Mouse (Mus musculus): ENCODE measurements around the gene Pcsk7. TPM values are rescaled to one million over a fixed set of nuclear protein-coding genes. Genes with fewer than 3 reads are reported as not detected.

Gene Pcsk7
- polyA plus RNA-seq, 1 experiment = 40.3 TPM

DNA sequence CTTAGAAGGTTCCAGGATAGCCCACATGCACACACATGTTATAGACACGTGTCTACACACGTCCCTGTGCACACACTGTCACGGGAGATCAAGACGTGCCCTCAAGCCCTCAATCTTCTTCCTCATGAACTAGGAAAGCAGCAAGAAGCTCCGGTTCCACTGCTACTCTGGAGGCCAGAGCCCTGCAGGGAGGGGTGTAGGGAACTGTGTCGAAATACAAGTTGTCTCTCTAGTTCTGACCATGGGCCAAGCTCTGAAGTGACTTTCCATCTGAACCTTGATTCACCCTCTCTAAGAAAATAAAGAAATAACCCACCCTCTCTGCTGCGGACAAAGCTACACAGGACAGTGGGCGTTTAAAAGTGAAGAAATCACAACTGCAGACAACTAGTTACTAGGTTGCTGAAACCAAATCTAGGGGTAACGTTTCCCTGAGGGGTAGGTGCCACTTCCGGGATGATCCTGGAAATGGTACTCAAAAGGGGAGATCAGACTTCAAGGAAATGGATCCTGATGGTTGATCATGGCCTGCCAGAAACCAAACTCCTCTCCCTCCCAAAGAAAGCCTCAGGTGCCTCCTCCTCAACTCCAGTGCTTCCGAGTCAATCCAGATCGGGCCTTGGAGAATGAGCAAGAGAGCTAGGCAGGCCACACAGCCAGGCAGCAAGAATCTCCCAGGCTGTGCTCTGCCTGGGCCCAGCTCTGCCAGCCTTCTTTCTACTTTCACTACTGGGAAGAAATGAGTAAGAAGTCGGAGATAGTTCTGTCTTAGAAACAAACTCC lies 47.4 kb downstream of the Pcsk7 start:
- TF ChIP-seq CTCF (IDR thresholded peaks at IDR 0.05; ENCODE audit: borderline replicate concordance, extremely low read depth, insufficient read depth, insufficient read length) (no peak), POLR2A (IDR thresholded peaks at IDR 0.05; ENCODE audit: borderline replicate concordance, extremely low read depth, insufficient read depth, insufficient read length, poor library complexity, severe bottlenecking) (no peak)

DNA sequence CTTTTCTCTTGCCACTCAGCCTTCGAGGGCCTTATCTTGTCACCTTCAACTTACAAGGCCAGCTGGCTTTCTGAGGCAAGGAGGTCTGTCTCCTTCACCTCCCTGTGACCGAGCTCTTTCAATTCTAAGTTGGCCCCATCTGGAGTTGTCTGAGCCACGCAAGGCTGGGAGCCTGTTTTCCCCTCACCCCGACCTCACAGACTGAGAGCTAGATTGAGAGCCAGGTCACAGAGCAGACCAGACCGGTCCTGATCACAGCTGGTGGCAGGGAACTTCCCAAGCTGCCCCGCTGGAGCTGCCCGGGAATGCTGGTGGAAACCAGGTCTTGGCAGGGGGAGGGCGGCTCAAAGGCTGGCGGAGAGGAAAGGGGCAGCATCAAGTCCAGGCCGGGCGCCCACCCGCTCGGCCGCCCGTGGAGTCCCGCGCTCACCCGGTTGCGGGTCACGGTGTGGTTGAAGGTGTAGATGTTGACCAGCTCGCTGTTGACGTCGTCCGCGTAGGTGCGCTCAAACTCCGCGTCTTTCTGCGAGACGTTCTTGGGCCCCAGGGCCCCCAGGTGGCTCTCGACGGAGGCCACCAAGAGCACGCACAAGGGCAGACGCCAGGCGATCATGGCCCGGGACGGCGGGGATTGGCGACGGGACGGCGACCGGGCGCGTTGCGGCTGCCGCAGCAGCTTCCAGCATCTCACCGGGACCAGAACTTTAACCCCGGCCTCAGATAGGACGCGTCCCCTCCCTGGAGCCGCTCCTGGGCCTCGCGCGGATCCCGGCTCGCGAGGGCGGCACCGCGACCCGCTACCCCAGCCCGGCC lies 48.2 kb downstream of the Pcsk7 start:
- TF ChIP-seq POLR2A (IDR thresholded peaks at IDR 0.05; ENCODE audit: borderline replicate concordance, extremely low read depth, insufficient read depth, insufficient read length, poor library complexity, severe bottlenecking) (no peak), CTCF (IDR thresholded peaks at IDR 0.05; ENCODE audit: borderline replicate concordance, extremely low read depth, insufficient read depth, insufficient read length) (no peak)

More for the DNA sequence above, 47.4 kb downstream of the Pcsk7 start:
- no peak for DNase-seq (ENCODE audit: low read depth)

DNA sequence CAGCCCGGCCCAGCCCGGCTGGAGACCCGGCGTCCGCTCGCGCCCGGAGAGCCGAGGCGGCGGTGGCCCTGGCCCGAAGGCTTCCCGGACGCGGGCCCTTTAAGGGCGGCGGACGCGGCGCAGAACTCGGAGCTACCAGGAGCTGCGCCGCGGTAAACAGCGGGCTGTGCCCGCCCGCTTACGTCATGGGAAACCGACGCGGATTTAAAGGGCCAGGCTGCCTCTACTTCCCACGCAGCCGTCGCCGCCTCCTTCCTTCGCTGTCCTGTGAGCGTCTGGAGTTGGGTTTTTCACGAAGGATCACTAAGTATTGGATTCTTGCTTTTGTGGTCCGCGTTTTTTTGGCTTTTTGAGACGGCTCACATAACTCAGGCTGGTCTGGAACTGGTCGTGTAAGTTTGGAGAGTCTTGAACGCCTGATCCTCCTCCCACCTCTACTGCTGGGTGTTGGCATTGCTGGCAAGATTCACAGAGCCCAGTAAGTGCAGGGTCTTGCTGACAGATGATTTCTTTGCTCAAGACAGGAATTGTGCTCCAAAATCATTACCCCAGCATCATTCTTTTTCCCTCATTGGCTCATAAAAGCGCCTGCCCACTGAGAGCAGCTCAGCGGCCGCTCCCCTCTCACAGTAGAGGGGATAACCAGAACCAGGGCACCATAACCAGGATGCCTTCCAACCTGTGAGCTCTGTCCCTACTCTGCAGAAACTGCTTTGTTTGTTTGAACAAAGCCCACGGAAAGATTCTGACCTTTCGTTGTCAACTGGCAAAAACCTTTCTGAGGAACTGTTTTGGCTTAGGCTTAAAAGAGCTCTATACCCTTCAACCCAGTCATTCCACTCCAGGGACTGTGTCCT lies 49.0 kb downstream of the Pcsk7 start, which contains the start of gene Sidt2:
Gene Sidt2 (minus strand): TSS at position 152 of the 857 bp plus-strand sequence.
- peak; percentile 96 for DNase-seq (ENCODE audit: low read depth)
- TF ChIP-seq POLR2A (IDR thresholded peaks at IDR 0.05; ENCODE audit: borderline replicate concordance, extremely low read depth, insufficient read depth, insufficient read length, poor library complexity, severe bottlenecking) (0 out of 2 replicates have a peak, but pooled peaks have one; percentile 29), CTCF (IDR thresholded peaks at IDR 0.05; ENCODE audit: borderline replicate concordance, extremely low read depth, insufficient read depth, insufficient read length) (no peak)

More for the DNA sequence above, 48.2 kb downstream of the Pcsk7 start:
- peak; percentile 59 for DNase-seq (ENCODE audit: low read depth)

DNA sequence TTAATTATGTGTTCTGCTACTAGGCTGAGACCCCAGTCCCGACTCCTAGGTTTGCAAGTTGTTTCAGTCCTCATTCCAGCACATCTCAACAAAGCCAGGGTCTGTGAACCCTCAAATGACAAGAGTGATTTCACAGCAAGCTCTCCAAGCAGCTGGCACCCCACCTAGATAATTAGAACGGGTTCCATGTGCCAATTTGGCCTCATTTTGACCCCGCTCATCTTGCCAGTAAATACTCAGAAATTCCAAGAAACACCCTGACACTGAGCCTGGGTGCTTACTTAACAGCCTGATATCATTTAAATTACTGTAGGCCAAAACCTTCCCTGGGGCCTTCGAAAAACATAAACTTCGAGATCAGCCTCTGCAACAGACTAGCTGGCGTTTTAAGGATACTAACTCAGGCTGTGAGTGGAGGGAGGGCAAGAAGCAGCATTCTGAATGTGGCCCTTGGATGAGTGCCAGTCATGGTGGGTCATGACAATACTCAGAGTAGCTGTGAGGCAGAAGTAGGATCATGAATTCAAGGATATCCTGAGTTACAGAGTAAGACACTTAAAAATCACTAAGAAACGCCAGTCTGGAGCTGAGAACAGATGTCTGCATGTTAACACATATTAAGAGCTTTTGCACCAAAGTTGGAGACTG lies 51.9 kb downstream of the Pcsk7 start:
- TF ChIP-seq CTCF (IDR thresholded peaks at IDR 0.05; ENCODE audit: borderline replicate concordance, extremely low read depth, insufficient read depth, insufficient read length) (no peak), POLR2A (IDR thresholded peaks at IDR 0.05; ENCODE audit: borderline replicate concordance, extremely low read depth, insufficient read depth, insufficient read length, poor library complexity, severe bottlenecking) (no peak)
- peak; percentile 49 for DNase-seq (ENCODE audit: low read depth)

DNA sequence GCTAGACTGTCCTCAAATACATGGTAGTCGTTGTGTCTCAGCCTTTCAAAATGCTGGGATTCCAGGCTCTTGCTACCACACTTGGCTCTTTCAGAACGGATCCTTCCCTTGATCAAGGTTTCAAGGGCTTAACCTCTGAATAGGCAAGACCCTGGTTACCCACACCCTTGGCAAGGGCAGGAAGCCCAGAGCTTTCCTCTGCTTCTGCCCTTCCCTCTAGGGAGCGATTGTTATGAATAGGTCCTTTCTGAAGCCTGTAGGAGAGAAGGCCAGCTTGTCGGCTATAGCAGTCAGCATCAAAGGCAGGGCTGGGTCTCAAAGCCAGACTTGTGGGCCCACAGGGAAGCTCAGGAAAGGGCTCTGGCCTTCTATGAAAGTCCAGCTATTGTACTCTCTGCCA lies 52.6 kb downstream of the Pcsk7 start:
- DNase-seq (ENCODE audit: low read depth) = peak; percentile 43
- no peak for TF ChIP-seq POLR2A (IDR thresholded peaks at IDR 0.05; ENCODE audit: borderline replicate concordance, extremely low read depth, insufficient read depth, insufficient read length, poor library complexity, severe bottlenecking)
- TF ChIP-seq CTCF (IDR thresholded peaks at IDR 0.05; ENCODE audit: borderline replicate concordance, extremely low read depth, insufficient read depth, insufficient read length) = no peak

DNA sequence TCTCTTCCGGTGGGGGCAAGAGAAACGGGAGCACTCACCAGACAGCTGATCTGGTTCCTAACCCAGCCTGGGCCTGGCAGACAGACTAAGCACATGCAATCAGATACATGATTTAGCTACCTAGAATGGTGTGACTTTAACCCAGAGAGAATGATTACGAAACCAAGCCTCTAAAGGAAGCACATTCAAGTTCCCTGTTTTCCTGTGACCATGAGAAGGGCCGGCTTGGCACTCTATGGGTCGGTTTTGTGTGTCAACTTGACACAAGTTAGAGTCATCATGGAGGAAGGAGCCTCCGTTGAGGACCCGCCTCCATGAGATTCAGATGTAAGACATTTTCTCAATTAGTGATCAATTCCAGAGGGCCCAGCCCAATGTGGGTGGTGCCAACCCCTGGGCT lies 53.4 kb downstream of the Pcsk7 start:
- no peak for DNase-seq (ENCODE audit: low read depth)
- no peak for TF ChIP-seq POLR2A (IDR thresholded peaks at IDR 0.05; ENCODE audit: borderline replicate concordance, extremely low read depth, insufficient read depth, insufficient read length, poor library complexity, severe bottlenecking)
- no peak for TF ChIP-seq CTCF (IDR thresholded peaks at IDR 0.05; ENCODE audit: borderline replicate concordance, extremely low read depth, insufficient read depth, insufficient read length)

DNA sequence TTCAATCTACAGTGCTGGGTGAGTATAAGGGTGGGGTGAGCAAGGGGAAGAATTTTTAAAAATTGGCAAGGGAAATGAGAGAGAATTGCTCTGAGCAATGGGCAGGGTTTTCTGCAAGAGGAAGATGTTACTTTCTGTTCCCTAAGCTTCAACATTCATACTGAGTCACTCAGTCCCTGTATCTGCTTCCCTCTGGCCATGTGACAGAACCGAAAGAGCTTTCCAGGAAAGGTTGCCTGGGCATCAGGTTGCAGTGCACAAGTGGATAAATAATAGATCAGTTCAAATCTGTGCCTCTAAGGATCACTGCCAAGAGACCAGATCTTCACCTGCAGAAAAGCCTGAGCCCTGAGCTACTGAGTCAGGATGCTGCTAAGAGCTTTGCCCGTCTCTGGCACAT lies 55.6 kb downstream of the Pcsk7 start:
- TF ChIP-seq CTCF (IDR thresholded peaks at IDR 0.05; ENCODE audit: borderline replicate concordance, extremely low read depth, insufficient read depth, insufficient read length) (no peak), POLR2A (IDR thresholded peaks at IDR 0.05; ENCODE audit: borderline replicate concordance, extremely low read depth, insufficient read depth, insufficient read length, poor library complexity, severe bottlenecking) (no peak)
- no peak for DNase-seq (ENCODE audit: low read depth)

DNA sequence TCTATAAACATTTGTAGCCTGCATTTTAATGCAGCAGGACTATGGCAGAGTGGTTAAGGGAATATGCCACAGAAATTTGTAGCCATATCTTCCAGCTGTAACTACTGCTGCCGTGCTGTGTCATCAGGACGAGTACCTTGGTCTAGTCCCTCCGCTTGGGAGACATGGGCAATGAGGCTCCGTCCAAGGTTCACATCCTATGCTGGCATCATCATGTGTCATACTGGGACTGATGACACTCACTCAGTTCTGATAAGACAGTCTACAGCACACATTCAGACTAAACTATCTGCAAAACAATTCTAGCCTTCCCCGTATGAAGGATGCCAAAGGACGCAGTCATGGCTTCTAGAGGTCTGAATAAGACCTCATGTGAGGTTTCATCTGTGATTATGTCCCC lies 57.3 kb downstream of the Pcsk7 start:
- no peak for TF ChIP-seq CTCF (IDR thresholded peaks at IDR 0.05; ENCODE audit: borderline replicate concordance, extremely low read depth, insufficient read depth, insufficient read length)
- TF ChIP-seq POLR2A (IDR thresholded peaks at IDR 0.05; ENCODE audit: borderline replicate concordance, extremely low read depth, insufficient read depth, insufficient read length, poor library complexity, severe bottlenecking) = no peak
- no peak for DNase-seq (ENCODE audit: low read depth)

DNA sequence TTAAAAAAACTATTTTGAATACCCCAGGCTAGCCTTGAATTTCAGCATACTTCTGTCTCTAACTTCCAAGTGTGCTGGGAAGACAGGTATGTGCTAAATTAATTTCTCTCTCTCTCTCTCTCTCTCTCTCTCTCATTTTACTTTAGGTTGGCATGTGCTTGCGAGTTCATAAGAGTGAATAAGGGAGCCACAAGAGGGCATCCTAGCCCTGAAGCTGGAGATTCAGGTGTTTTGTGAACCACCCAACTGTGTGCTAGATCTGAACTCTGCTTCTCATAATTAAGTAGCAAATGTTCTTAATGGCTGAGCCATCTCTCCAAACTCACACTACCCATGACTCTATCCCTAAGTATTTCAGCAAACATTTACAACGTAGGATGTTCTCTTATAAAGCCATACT lies 70.6 kb downstream of the Pcsk7 start:
- peak; percentile 18 for DNase-seq (ENCODE audit: low read depth)
- TF ChIP-seq POLR2A (IDR thresholded peaks at IDR 0.05; ENCODE audit: borderline replicate concordance, extremely low read depth, insufficient read depth, insufficient read length, poor library complexity, severe bottlenecking) (no peak), CTCF (IDR thresholded peaks at IDR 0.05; ENCODE audit: borderline replicate concordance, extremely low read depth, insufficient read depth, insufficient read length) (no peak; the same call in 1 of the 2 replicates)

Other genes with a start within 250 kb of the Pcsk7 start
- 26.5 and 29.6 TPM in 2 replicates for gene Cep164, start 77.8 kb upstream of the Pcsk7 start, polyA plus RNA-seq (2012; rRNA removed)
- 39.2 and 52.9 TPM in 2 replicates for gene Bace1, start 67.9 kb upstream of the Pcsk7 start, polyA plus RNA-seq (2012; rRNA removed)
- gene Rnf214, start 414 bp downstream of the Pcsk7 start, polyA plus RNA-seq (2012; rRNA removed) = 50.6 and 68.0 TPM in 2 replicates
- 5.7 and 7.3 TPM in 2 replicates for gene Tagln, start 29.6 kb downstream of the Pcsk7 start, polyA plus RNA-seq (2012; rRNA removed)
- gene Sidt2, start 48.8 kb downstream of the Pcsk7 start, polyA plus RNA-seq (2012; rRNA removed) = 85.4 and 101 TPM in 2 replicates
- gene Pafah1b2, start 106.2 kb downstream of the Pcsk7 start, polyA plus RNA-seq (2012; rRNA removed) = 126 and 166 TPM in 2 replicates
- 12.1 and 24.5 TPM in 2 replicates for gene Sik3, start 106.3 kb downstream of the Pcsk7 start, polyA plus RNA-seq (2012; rRNA removed)

All from brain, embryonic 14.5 days (tissue).